8 mouse cellular contexts compared by ENCODE assay signal in genomic region chr10:37137531-37138310, GRCm38 (mm10). TPM values are rescaled to one million over a fixed set of nuclear protein-coding genes. Genes with fewer than 3 reads are reported as not detected.
DNase-seq lines count a peak whose midpoint lies in the region; ATAC-seq lines count a peak whose summit lies in the region.

No protein-coding gene starts in this region.

- H3K27me3 ChIP-seq in erythroblast, embryonic 14.5 days (ENCODE audit: control insufficient read depth): peaks cover 86% of the 10 kb centered on the region
- H3K27me3 ChIP-seq in embryonic facial prominence, embryonic 11.5 days (ENCODE audit: control insufficient read depth, insufficient read depth, low read length): no peaks in the 10 kb centered on the region
- no peaks in the 10 kb centered on the region for H3K27me3 ChIP-seq in heart, embryonic 10.5 days (ENCODE audit: insufficient read depth, poor library complexity, severe bottlenecking)
- H3K27me3 ChIP-seq in kidney, embryonic 16.5 days (ENCODE audit: insufficient read depth, low read length): no peaks in the 10 kb centered on the region
- no peaks in the 10 kb centered on the region for H3K27me3 ChIP-seq in limb, embryonic 15.5 days
- no peaks in the 10 kb centered on the region for H3K27me3 ChIP-seq in stomach, embryonic 14.5 days (ENCODE audit: control insufficient read depth, insufficient read depth, low read length)

- H3K9me3 ChIP-seq in erythroblast, embryonic 14.5 days (ENCODE audit: control insufficient read depth, low read length): no peaks in the 10 kb centered on the region
- H3K9me3 ChIP-seq in embryonic facial prominence, embryonic 11.5 days (replicated peaks; ENCODE audit: control insufficient read depth, low read length): no peaks in the 10 kb centered on the region
- H3K9me3 ChIP-seq in heart, embryonic 10.5 days: no peaks in the 10 kb centered on the region
- no peaks in the 10 kb centered on the region for H3K9me3 ChIP-seq in kidney, embryonic 16.5 days (ENCODE audit: low read length)
- H3K9me3 ChIP-seq in limb, embryonic 15.5 days: no peaks in the 10 kb centered on the region
- no peaks in the 10 kb centered on the region for H3K9me3 ChIP-seq in stomach, embryonic 14.5 days (ENCODE audit: control insufficient read depth, low read depth, low read length)

- peak overlapping the region; percentile 62 for H3K4me3 ChIP-seq in erythroblast, embryonic 14.5 days (replicated peaks)
- H3K4me3 ChIP-seq in embryonic facial prominence, embryonic 11.5 days (ENCODE audit: low read depth, low read length): peak overlapping the region; percentile 99
- peak overlapping the region; percentile 86 for H3K4me3 ChIP-seq in heart, embryonic 10.5 days
- peak overlapping the region; percentile 90 for H3K4me3 ChIP-seq in kidney, embryonic 16.5 days (ENCODE audit: low read length)
- H3K4me3 ChIP-seq in limb, embryonic 15.5 days: peak overlapping the region; percentile 64
- H3K4me3 ChIP-seq in stomach, embryonic 14.5 days (ENCODE audit: low read depth, low read length): peak overlapping the region; percentile 95

- WGBS in embryonic facial prominence, embryonic 11.5 days: 0% methylated on average over 24 of the region's 24 CpGs
- WGBS in heart, embryonic 10.5 days: under 1% methylated on average over 24 of the region's 24 CpGs
- 0% methylated on average over 24 of the region's 24 CpGs for WGBS in kidney, embryonic 16.5 days
- WGBS in limb, embryonic 15.5 days: under 1% methylated on average over 24 of the region's 24 CpGs
- whole genome bisulfite sequencing in stomach, embryonic 14.5 days: under 1% methylated on average over 24 of the region's 24 CpGs

- peaks cover 49% of the 10 kb centered on the region for H3K4me1 ChIP-seq in erythroblast, embryonic 14.5 days (ENCODE audit: control insufficient read depth)
- H3K4me1 ChIP-seq in embryonic facial prominence, embryonic 11.5 days (ENCODE audit: control insufficient read depth, insufficient read depth, low read length): no peaks in the 10 kb centered on the region
- no peaks in the 10 kb centered on the region for H3K4me1 ChIP-seq in heart, embryonic 10.5 days
- peaks cover 10% of the 10 kb centered on the region for H3K4me1 ChIP-seq in kidney, embryonic 16.5 days (ENCODE audit: insufficient read depth, low read length)
- peaks cover 8% of the 10 kb centered on the region for H3K4me1 ChIP-seq in limb, embryonic 15.5 days
- H3K4me1 ChIP-seq in stomach, embryonic 14.5 days (ENCODE audit: control insufficient read depth, insufficient read depth, low read length): 0 out of 2 replicates have a peak, but pooled peaks cover 3% of the 10 kb centered on the region

- no peaks in the 10 kb centered on the region for H3K36me3 ChIP-seq in erythroblast, embryonic 14.5 days (ENCODE audit: control insufficient read depth)
- peaks cover 8% of the 10 kb centered on the region for H3K36me3 ChIP-seq in embryonic facial prominence, embryonic 11.5 days (replicated peaks; ENCODE audit: control insufficient read depth, insufficient read depth, low read depth, low read length)
- H3K36me3 ChIP-seq in heart, embryonic 10.5 days: peaks cover 27% of the 10 kb centered on the region
- H3K36me3 ChIP-seq in kidney, embryonic 16.5 days (ENCODE audit: insufficient read depth, low read length): peaks cover 14% of the 10 kb centered on the region; the same call in 1 of the 2 replicates
- peaks cover 11% of the 10 kb centered on the region for H3K36me3 ChIP-seq in limb, embryonic 15.5 days
- peaks cover 22% of the 10 kb centered on the region for H3K36me3 ChIP-seq in stomach, embryonic 14.5 days (ENCODE audit: control insufficient read depth, insufficient read depth, low read length)

- 0 out of 2 replicates have a peak overlapping the region, but pooled peaks have one; percentile 13 for H3K4me2 ChIP-seq in embryonic facial prominence, embryonic 11.5 days (ENCODE audit: low read depth, low read length)
- peak overlapping the region; percentile 73 for H3K4me2 ChIP-seq in kidney, embryonic 16.5 days (replicated peaks; ENCODE audit: low read depth, low read length)
- H3K4me2 ChIP-seq in limb, embryonic 15.5 days: peak overlapping the region; percentile 50
- peak overlapping the region; percentile 25; the same call in 1 of the 2 replicates for H3K4me2 ChIP-seq in stomach, embryonic 14.5 days (replicated peaks; ENCODE audit: low read depth, low read length)

- peak overlapping the region; percentile 99 for H3K27ac ChIP-seq in embryonic facial prominence, embryonic 11.5 days (replicated peaks; ENCODE audit: low read depth, low read length)
- H3K27ac ChIP-seq in heart, embryonic 10.5 days: peak overlapping the region; percentile 98
- H3K27ac ChIP-seq in kidney, embryonic 16.5 days (ENCODE audit: low read length): peak overlapping the region; percentile 98
- H3K27ac ChIP-seq in limb, embryonic 15.5 days: peak overlapping the region; percentile 98
- H3K27ac ChIP-seq in stomach, embryonic 14.5 days (ENCODE audit: low read length): peak overlapping the region; percentile 100

- H3K9ac ChIP-seq in embryonic facial prominence, embryonic 11.5 days (replicated peaks; ENCODE audit: low read length): peak overlapping the region; percentile 99
- peak overlapping the region; percentile 100 for H3K9ac ChIP-seq in kidney, embryonic 16.5 days (replicated peaks; ENCODE audit: low read length)
- peak overlapping the region; percentile 84 for H3K9ac ChIP-seq in limb, embryonic 15.5 days
- H3K9ac ChIP-seq in stomach, embryonic 14.5 days (replicated peaks; ENCODE audit: low read depth, low read length): peak overlapping the region; percentile 99

- peak; percentile 70 for DNase-seq in embryonic facial prominence, embryonic 11.5 days (ENCODE audit: low spot score)
- DNase-seq in heart, embryonic 10.5 days (ENCODE audit: low spot score): peak; percentile 84
- peak; percentile 55 for DNase-seq in naive thymus-derived CD4-positive, alpha-beta T cell, adult 2 months (ENCODE audit: low read depth)

- no peak for ATAC-seq in erythroblast, adult 5-6 weeks (replicated peaks; ENCODE audit: low FRiP score, poor library complexity, severe bottlenecking)
- no peak for ATAC-seq in embryonic facial prominence, embryonic 11.5 days (replicated peaks; ENCODE audit: insufficient number of reproducible peaks, low FRiP score, low TSS enrichment, low read depth)
- peak; percentile 18 for ATAC-seq in kidney, embryonic 16.5 days (ENCODE audit: low FRiP score, low TSS enrichment)
- no peak for ATAC-seq in limb, embryonic 15.5 days (ENCODE audit: insufficient number of reproducible peaks, low FRiP score, low TSS enrichment, low read depth)
- ATAC-seq in stomach, embryonic 14.5 days (ENCODE audit: insufficient number of reproducible peaks, insufficient read depth, low FRiP score, low read depth): no peak

RNA-seq across cellular contexts. Expression of gene Marcks, which starts 1.0 kb away (rescaled TPM):
- polyA plus RNA-seq in erythroblast, embryonic 14.5 days (2012): 0.33 and 0.35 TPM in 2 replicates
- total RNA-seq in erythroblast, adult 5-6 weeks (2015; ENCODE audit: low replicate concordance): 9.0 and 13.6 TPM in 2 replicates
- 10.9 and 14.5 TPM in 2 replicates for total RNA-seq in erythroblast, adult 5-6 weeks (2017; ENCODE audit: low replicate concordance)
- 300 and 341 TPM in 2 replicates for polyA plus RNA-seq in embryonic facial prominence, embryonic 11.5 days (2014; fragmentation: Nextera tagmentation; extraction: Ambion mirVana)
- polyA plus RNA-seq in heart, embryonic 10.5 days (2016; fragmentation: Nextera tagmentation; extraction: Ambion mirVana): 43.5 and 74.2 TPM in 2 replicates
- polyA plus RNA-seq in kidney, embryonic 16.5 days (2015; fragmentation: Nextera tagmentation; extraction: Ambion mirVana): 71.6 and 80.3 TPM in 2 replicates
- 126 and 148 TPM in 2 replicates for polyA plus RNA-seq in limb, embryonic 15.5 days (2015; fragmentation: Nextera tagmentation; extraction: Ambion mirVana)
- polyA plus RNA-seq in stomach, embryonic 14.5 days (2014; fragmentation: Nextera tagmentation; extraction: Ambion mirVana): 188 and 209 TPM in 2 replicates

Comparison
In these comparisons a context has a peak if more than half of its experiments do, and no peak if none do; other contexts are left out.
1. H3K4me2 ChIP-seq: peak in every context shown above with its lines; median percentile 73 in kidney, embryonic 16.5 days; 50 in limb, embryonic 15.5 days; 25 in stomach, embryonic 14.5 days; 13 in embryonic facial prominence, embryonic 11.5 days.
2. RNA of gene Marcks, which starts 1.0 kb away (polyA plus RNA-seq): 300 to 341 TPM in embryonic facial prominence, embryonic 11.5 days, 188 to 209 TPM in stomach, embryonic 14.5 days, 126 to 148 TPM in limb, embryonic 15.5 days, 43.5 to 74.2 TPM in heart, embryonic 10.5 days and 71.6 to 80.3 TPM in kidney, embryonic 16.5 days; 0.33 to 0.35 TPM in erythroblast, embryonic 14.5 days; every median in the first group is over 10 times any median in the second.
3. Peak in every context shown above with its lines, with median percentiles within 50 percentile points of each other: H3K4me3 ChIP-seq, DNase-seq, H3K27ac ChIP-seq and H3K9ac ChIP-seq.